Mouse (Mus musculus) heart, embryonic 16.5 days (tissue): ENCODE measurements around the gene Pbx1. TPM values are rescaled to one million over a fixed set of nuclear protein-coding genes. Genes with fewer than 3 reads are reported as not detected.

Source experiments
- ATAC-seq: fragments of 200-750 bp; cut with Nextera tagmentation; replicated peaks from 2 replicates; pipeline ENCODE4 v1.8.0; 2017; ENCODE audit warnings: moderate number of reproducible peaks; ENCODE audit not compliant: insufficient read depth, low FRiP score; ENCODE audit errors: extremely low read depth
- H3K27ac ChIP-seq: fragments of 300-500 bp; sonication (generic); 2 replicates; pipeline ENCODE4 v1.5.1; 2014; ENCODE audit warnings: mild to moderate bottlenecking, low read length, control low read depth, moderate library complexity
- H3K27me3 ChIP-seq: fragments of 300-500 bp; sonication (generic); 2 replicates; pipeline ENCODE4 v1.6.1; 2014; ENCODE audit warnings: low read length, mixed read lengths; ENCODE audit not compliant: control insufficient read depth, insufficient read depth
- H3K36me3 ChIP-seq: fragments of 300-500 bp; sonication (generic); 2 replicates; pipeline ENCODE4 v1.6.1; 2014; ENCODE audit not compliant: control insufficient read depth, insufficient read depth
- H3K4me1 ChIP-seq: fragments of 300-500 bp; sonication (generic); 2 replicates; pipeline ENCODE4 v1.6.1; 2014; ENCODE audit warnings: low read length, mixed read lengths; ENCODE audit not compliant: control insufficient read depth, insufficient read depth
- H3K4me2 ChIP-seq: fragments of 300-500 bp; sonication (generic); 2 replicates; pipeline ENCODE4 v1.6.1; 2014; ENCODE audit warnings: low read depth, mild to moderate bottlenecking, control low read depth, low read length
- H3K4me3 ChIP-seq: fragments of 300-500 bp; sonication (generic); 2 replicates; pipeline ENCODE4 v1.5.1; 2014; ENCODE audit warnings: mild to moderate bottlenecking, control low read depth, low read length
- H3K9ac ChIP-seq: fragments of 300-500 bp; sonication (generic); 2 replicates; pipeline ENCODE4 v1.6.1; 2014; ENCODE audit warnings: low read length, control low read depth
- H3K9me3 ChIP-seq: fragments of 300-500 bp; sonication (generic); replicated peaks from 2 replicates; pipeline ENCODE4 v1.6.1; 2016; ENCODE audit warnings: low read length; ENCODE audit not compliant: control insufficient read depth
- WGBS: fragments of 180-500 bp; shearing (Covaris S2); extraction: QIAGEN DNeasy Blood & Tissue Kit; methylation state at CpG from one replicate; pipeline ENCODE4 v1.1.7; 2014; 5-methylcytosine and 5-hydroxymethylcytosine counted together
- polyA plus RNA-seq: library from polyadenylated mRNA; unstranded; fragments of >200 nt; fragmentation: Nextera tagmentation; extraction: Ambion mirVana; gene quantifications from 2 replicates; pipeline ENCODE4 v1.2.1, GENCODE M21; 2015

Pbx1 gene
- polyA plus RNA-seq, 1 experiment from 2014 or later = 18.0 TPM

DNA sequence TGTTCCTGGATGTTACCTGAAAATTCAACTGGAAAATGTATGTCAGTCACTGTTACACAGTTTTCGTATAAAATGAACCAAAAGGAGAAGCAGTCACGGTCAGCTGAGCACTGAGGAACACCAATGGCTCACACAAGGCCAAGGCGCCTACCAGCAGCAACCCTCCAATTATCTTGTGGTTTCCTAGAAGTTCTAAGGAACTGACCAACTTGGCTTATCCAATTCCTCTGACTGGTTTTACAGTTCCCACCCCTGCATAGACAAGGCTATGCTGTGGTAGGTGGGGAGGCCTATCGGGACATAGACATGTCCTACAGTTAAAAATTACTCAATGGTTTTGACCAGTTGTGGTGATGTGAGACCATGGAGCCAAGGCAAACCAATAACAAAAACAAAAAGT is 160.9 kb downstream of the Pbx1 start:
- Histone ChIP-seq H3K9ac (no peak overlapping the region), H3K9me3 (no peaks in the 10 kb centered on the region), H3K36me3 (no peaks in the 10 kb centered on the region), H3K4me1 (peaks cover 26% of the 10 kb centered on the region), H3K27ac (no peak overlapping the region), H3K4me2 (no peak overlapping the region), H3K27me3 (no peaks in the 10 kb centered on the region), H3K4me3 (no peak overlapping the region)
- no peak for ATAC-seq
- 92% methylated on average over 4 of the region's 4 CpGs for WGBS

- Histone ChIP-seq H3K36me3 (no peaks in the 10 kb centered on the region), H3K4me2 (peak overlapping the region; percentile 8), H3K9me3 (no peaks in the 10 kb centered on the region), H3K27ac (peak overlapping the region; percentile 69), H3K9ac (no peak overlapping the region), H3K4me1 (peaks cover 33% of the 10 kb centered on the region), H3K27me3 (no peaks in the 10 kb centered on the region), H3K4me3 (no peak overlapping the region)
- no peak; the same call in 1 of the 2 replicates for ATAC-seq
- WGBS = 63% methylated on average over 12 of the region's 12 CpGs
These were observed 163.1 kb downstream of the Pbx1 start for GRCm38 (mm10) chr1:168268751-168269623.

DNA sequence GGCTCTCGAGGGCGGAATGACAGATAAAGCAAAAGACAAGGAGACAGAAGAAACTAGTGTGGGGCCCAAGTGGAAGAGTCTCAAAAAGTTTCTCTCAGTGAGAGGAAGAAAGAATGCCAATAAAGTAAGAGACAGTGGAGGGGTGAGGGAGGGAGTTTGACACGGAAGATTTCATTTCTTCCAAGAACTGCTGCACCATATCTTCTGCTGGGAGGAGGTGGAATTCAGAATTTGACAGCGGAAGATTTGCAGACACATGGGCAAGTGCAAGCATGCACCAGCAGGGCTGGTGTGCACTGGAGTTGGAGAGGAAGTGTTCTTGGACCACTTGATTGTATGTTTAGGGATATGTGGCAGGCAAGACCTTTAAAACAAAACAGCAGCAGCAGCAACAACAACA is 163.8 kb downstream of the Pbx1 start:
- H3K36me3 ChIP-seq = no peaks in the 10 kb centered on the region
- peak overlapping the region; percentile 8 for H3K4me2 ChIP-seq
- H3K9me3 ChIP-seq = no peaks in the 10 kb centered on the region
- no peak overlapping the region for H3K4me3 ChIP-seq
- H3K27me3 ChIP-seq = no peaks in the 10 kb centered on the region
- no peak overlapping the region for H3K9ac ChIP-seq
- peaks cover 33% of the 10 kb centered on the region for H3K4me1 ChIP-seq
- WGBS = 51% methylated on average over 4 of the region's 4 CpGs
- ATAC-seq = no peak; the same call in 1 of the 2 replicates
- H3K27ac ChIP-seq = peak overlapping the region; percentile 69

DNA sequence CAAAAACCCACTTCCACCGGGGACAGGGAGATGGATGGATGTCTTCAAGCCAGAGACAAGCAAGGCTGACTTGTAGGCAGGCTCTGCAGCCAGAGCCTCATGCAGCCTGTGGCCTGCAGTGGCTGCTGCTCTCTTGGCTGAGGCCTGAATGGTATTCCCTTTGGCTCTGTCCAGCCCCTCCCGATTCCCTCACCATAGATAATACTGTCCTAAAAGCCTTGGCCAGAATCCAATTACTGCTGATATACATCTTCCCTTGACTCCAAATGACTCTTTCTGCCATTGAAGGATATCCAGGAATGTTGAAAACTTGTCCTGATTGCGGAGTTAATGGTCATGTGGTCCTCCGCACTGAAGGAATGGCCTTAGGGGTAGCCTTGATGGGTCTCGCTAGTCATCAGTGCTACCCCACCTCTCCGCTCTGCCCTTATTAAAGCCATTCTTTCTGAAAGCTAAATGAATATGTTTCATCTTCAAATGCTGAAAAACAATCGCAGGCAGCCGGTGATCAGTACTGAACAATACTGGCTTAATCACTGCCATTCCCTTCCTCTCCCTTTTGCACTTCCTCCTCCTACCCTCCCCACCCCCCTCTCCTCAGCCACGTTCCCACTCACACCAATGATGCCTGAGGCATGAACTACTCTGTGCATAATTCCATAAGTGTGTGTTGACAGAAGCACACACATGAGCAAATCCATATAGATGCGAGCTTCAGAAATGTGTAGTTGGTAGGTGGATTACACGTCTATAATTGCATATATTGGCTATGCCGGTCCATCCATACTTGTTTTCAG is 166.3 kb downstream of the Pbx1 start:
- Histone ChIP-seq H3K4me3 (no peak overlapping the region), H3K27me3 (no peaks in the 10 kb centered on the region), H3K4me2 (no peak overlapping the region), H3K4me1 (peaks cover 31% of the 10 kb centered on the region), H3K36me3 (no peaks in the 10 kb centered on the region), H3K27ac (no peak overlapping the region), H3K9ac (no peak overlapping the region), H3K9me3 (no peaks in the 10 kb centered on the region)
- 68% methylated on average over 12 of the region's 12 CpGs for WGBS
- no peak for ATAC-seq

DNA sequence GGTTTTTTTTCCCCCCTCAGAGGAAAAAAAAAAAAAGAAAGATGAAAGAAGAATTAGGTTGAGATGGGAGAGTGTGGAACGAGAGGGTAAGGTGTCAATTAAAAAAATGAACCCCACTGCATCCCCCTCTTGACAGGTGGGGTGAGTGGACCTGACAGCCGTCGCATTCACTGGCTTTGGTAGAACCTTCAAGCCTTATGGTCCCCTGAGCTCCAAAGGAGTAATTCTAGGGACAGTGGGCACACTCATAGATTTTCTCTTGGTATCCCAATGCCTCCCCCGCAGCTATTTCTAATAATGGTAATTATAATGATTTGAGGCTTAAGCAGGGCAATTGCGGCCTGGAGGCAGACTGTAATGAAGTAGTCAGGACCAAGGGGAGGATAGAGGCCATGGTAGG is 167.0 kb downstream of the Pbx1 start:
- no peak overlapping the region for H3K9ac ChIP-seq
- H3K36me3 ChIP-seq = no peaks in the 10 kb centered on the region
- no peak overlapping the region for H3K4me3 ChIP-seq
- WGBS = 92% methylated on average over 5 of the region's 5 CpGs
- H3K27me3 ChIP-seq = no peaks in the 10 kb centered on the region
- peaks cover 31% of the 10 kb centered on the region for H3K4me1 ChIP-seq
- H3K27ac ChIP-seq = no peak overlapping the region
- no peaks in the 10 kb centered on the region for H3K9me3 ChIP-seq
- ATAC-seq = no peak
- no peak overlapping the region for H3K4me2 ChIP-seq

DNA sequence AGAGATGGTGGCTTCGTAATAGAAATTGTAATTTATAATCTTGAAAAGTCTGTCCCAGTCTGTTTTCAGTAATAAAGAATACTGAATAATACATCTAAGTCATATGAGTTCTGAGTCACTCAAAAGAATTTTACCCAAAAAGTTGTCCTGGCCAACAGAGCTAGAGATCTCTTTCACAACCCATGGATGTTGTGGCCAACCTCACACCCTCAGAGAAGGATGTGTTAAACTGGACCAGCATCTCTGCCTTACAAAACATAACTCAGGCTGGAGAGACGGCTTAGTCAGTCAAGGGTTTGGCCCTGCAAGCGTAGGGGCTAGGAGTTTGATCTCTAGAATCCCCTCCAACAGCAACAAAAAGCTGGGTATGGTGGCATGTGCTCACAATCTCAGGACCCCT is 171.7 kb downstream of the Pbx1 start:
- no peak for ATAC-seq
- H3K27ac ChIP-seq = no peak overlapping the region

GRCm38 (mm10) chr1:168258856-168259255 is 173.2 kb downstream of the Pbx1 start:
- H3K4me3 ChIP-seq = no peak overlapping the region
- no peak for ATAC-seq
- H3K9ac ChIP-seq = no peak overlapping the region
- no peak overlapping the region for H3K4me2 ChIP-seq
- no peak overlapping the region for H3K27ac ChIP-seq
- H3K27me3 ChIP-seq = no peaks in the 10 kb centered on the region
- 74% methylated on average over 7 of the region's 7 CpGs for WGBS
- no peaks in the 10 kb centered on the region for H3K4me1 ChIP-seq
- no peaks in the 10 kb centered on the region for H3K9me3 ChIP-seq
- H3K36me3 ChIP-seq = no peaks in the 10 kb centered on the region

More for the DNA sequence above, 171.7 kb downstream of the Pbx1 start:
- peaks cover 3% of the 10 kb centered on the region for H3K4me1 ChIP-seq
- 89% methylated on average over 3 of the region's 3 CpGs for WGBS
- no peaks in the 10 kb centered on the region for H3K36me3 ChIP-seq
- H3K9ac ChIP-seq = no peak overlapping the region
- no peak overlapping the region for H3K4me3 ChIP-seq
- no peaks in the 10 kb centered on the region for H3K27me3 ChIP-seq
- no peak overlapping the region for H3K4me2 ChIP-seq
- H3K9me3 ChIP-seq = no peaks in the 10 kb centered on the region

- no peaks in the 10 kb centered on the region for H3K36me3 ChIP-seq
- WGBS = 95% methylated on average over 9 of the region's 9 CpGs
These were observed 176.6 kb downstream of the Pbx1 start for GRCm38 (mm10) chr1:168255347-168255908.

More at GRCm38 (mm10) chr1:168255347-168255908, 176.6 kb downstream of the Pbx1 start:
- no peak for ATAC-seq
- H3K27me3 ChIP-seq = no peaks in the 10 kb centered on the region
- no peak overlapping the region for H3K4me3 ChIP-seq
- no peak overlapping the region for H3K9ac ChIP-seq
- no peak overlapping the region for H3K27ac ChIP-seq
- no peaks in the 10 kb centered on the region for H3K9me3 ChIP-seq
- no peak overlapping the region for H3K4me2 ChIP-seq
- no peaks in the 10 kb centered on the region for H3K4me1 ChIP-seq
